Mouse (Mus musculus): ENCODE results near the gene Rfx4. TPM values are rescaled to one million over a fixed set of nuclear protein-coding genes. Genes with fewer than 3 reads are reported as not detected.

Rfx4 gene
- polyA plus RNA-seq, 1 experiment from 2014 or later: not detected

GRCm38 (mm10) chr10:84945692-84946091 lies 189.8 kb downstream of the Rfx4 start:
- no peak for DNase-seq (ENCODE audit: low spot score)
- H3K9me3 ChIP-seq (ENCODE audit: low read length): no peaks in the 10 kb centered on the region
- H3K36me3 ChIP-seq (ENCODE audit: insufficient read depth, low read length): peaks cover 10% of the 10 kb centered on the region; the same call in 1 of the 2 replicates
- H3K9ac ChIP-seq (replicated peaks; ENCODE audit: low read depth): no peak overlapping the region
- no peak overlapping the region for H3K4me2 ChIP-seq (replicated peaks; ENCODE audit: low read depth, low read length)
- TF ChIP-seq CTCF (IDR thresholded peaks at IDR 0.05): peak; percentile 52
- no peak for TF ChIP-seq EP300 (IDR thresholded peaks at IDR 0.05)
- 96% methylated on average over 3 of the region's 3 CpGs for WGBS
- no peak overlapping the region for H3K4me3 ChIP-seq (ENCODE audit: low read depth, low read length)
- H3K27ac ChIP-seq (ENCODE audit: low read length): no peak overlapping the region
- no peak for ATAC-seq
- no peaks in the 10 kb centered on the region for H3K27me3 ChIP-seq (replicated peaks; ENCODE audit: insufficient read depth, low read length)
- H3K4me1 ChIP-seq (ENCODE audit: insufficient read depth, low read depth, low read length): peaks cover 9% of the 10 kb centered on the region; the same call in 1 of the 2 replicates

GRCm38 (mm10) chr10:84948970-84949683 lies 193.3 kb downstream of the Rfx4 start:
- Histone ChIP-seq H3K4me2 (replicated peaks; ENCODE audit: low read depth, low read length) (no peak overlapping the region), H3K27me3 (replicated peaks; ENCODE audit: insufficient read depth, low read length) (no peaks in the 10 kb centered on the region), H3K9me3 (ENCODE audit: low read length) (no peaks in the 10 kb centered on the region), H3K27ac (ENCODE audit: low read length) (no peak overlapping the region), H3K36me3 (ENCODE audit: insufficient read depth, low read length) (peaks cover 10% of the 10 kb centered on the region; the same call in 1 of the 2 replicates), H3K4me1 (ENCODE audit: insufficient read depth, low read depth, low read length) (peaks cover 9% of the 10 kb centered on the region; the same call in 1 of the 2 replicates), H3K4me3 (ENCODE audit: low read depth, low read length) (no peak overlapping the region), H3K9ac (replicated peaks; ENCODE audit: low read depth) (no peak overlapping the region)
- 24% methylated on average over 8 of the region's 8 CpGs for WGBS
- TF ChIP-seq EP300 (IDR thresholded peaks at IDR 0.05) (no peak), CTCF (IDR thresholded peaks at IDR 0.05) (no peak)
- ATAC-seq (no peak), DNase-seq (ENCODE audit: low spot score) (peak; percentile 21)

GRCm38 (mm10) chr10:84949684-84950010 lies 193.8 kb downstream of the Rfx4 start:
- no peak overlapping the region for H3K27ac ChIP-seq (ENCODE audit: low read length)
- DNase-seq (ENCODE audit: low spot score) (peak; percentile 74), ATAC-seq (peak; percentile 84)
- H3K27me3 ChIP-seq (replicated peaks; ENCODE audit: insufficient read depth, low read length): no peaks in the 10 kb centered on the region
- peaks cover 10% of the 10 kb centered on the region; the same call in 1 of the 2 replicates for H3K36me3 ChIP-seq (ENCODE audit: insufficient read depth, low read length)
- no peak overlapping the region for H3K4me2 ChIP-seq (replicated peaks; ENCODE audit: low read depth, low read length)
- no peak overlapping the region for H3K4me3 ChIP-seq (ENCODE audit: low read depth, low read length)
- no peak overlapping the region for H3K9ac ChIP-seq (replicated peaks; ENCODE audit: low read depth)
- no peaks in the 10 kb centered on the region for H3K9me3 ChIP-seq (ENCODE audit: low read length)
- H3K4me1 ChIP-seq (ENCODE audit: insufficient read depth, low read depth, low read length): peaks cover 9% of the 10 kb centered on the region; the same call in 1 of the 2 replicates
- 37% methylated on average over 3 of the region's 3 CpGs for WGBS
- TF ChIP-seq EP300 (IDR thresholded peaks at IDR 0.05) (peak; percentile 73), CTCF (IDR thresholded peaks at IDR 0.05) (no peak)

- no peak for ATAC-seq
- WGBS: 68% methylated on average over 4 of the region's 4 CpGs
- TF ChIP-seq CTCF (IDR thresholded peaks at IDR 0.05) (no peak), EP300 (IDR thresholded peaks at IDR 0.05) (no peak)
- H3K36me3 ChIP-seq (ENCODE audit: insufficient read depth, low read length): peaks cover 10% of the 10 kb centered on the region; the same call in 1 of the 2 replicates
- no peaks in the 10 kb centered on the region for H3K9me3 ChIP-seq (ENCODE audit: low read length)
- no peak overlapping the region for H3K27ac ChIP-seq (ENCODE audit: low read length)
- peaks cover 9% of the 10 kb centered on the region; the same call in 1 of the 2 replicates for H3K4me1 ChIP-seq (ENCODE audit: insufficient read depth, low read depth, low read length)
- no peak overlapping the region for H3K4me3 ChIP-seq (ENCODE audit: low read depth, low read length)
- no peak overlapping the region for H3K9ac ChIP-seq (replicated peaks; ENCODE audit: low read depth)
- H3K4me2 ChIP-seq (replicated peaks; ENCODE audit: low read depth, low read length): no peak overlapping the region
- no peak for DNase-seq (ENCODE audit: low spot score)
- H3K27me3 ChIP-seq (replicated peaks; ENCODE audit: insufficient read depth, low read length): no peaks in the 10 kb centered on the region
Observed at GRCm38 (mm10) chr10:84950384-84950783, 194.5 kb downstream of the Rfx4 start.

- 93% methylated on average over 10 of the region's 10 CpGs for WGBS
- H3K9ac ChIP-seq (replicated peaks; ENCODE audit: low read depth): no peak overlapping the region
- no peaks in the 10 kb centered on the region for H3K9me3 ChIP-seq (ENCODE audit: low read length)
- no peak overlapping the region for H3K4me2 ChIP-seq (replicated peaks; ENCODE audit: low read depth, low read length)
- no peaks in the 10 kb centered on the region for H3K27me3 ChIP-seq (replicated peaks; ENCODE audit: insufficient read depth, low read length)
- no peak for ATAC-seq
- DNase-seq (ENCODE audit: low spot score): no peak
- TF ChIP-seq CTCF (IDR thresholded peaks at IDR 0.05): no peak
- TF ChIP-seq EP300 (IDR thresholded peaks at IDR 0.05): no peak
- no peak overlapping the region for H3K4me3 ChIP-seq (ENCODE audit: low read depth, low read length)
- H3K36me3 ChIP-seq (ENCODE audit: insufficient read depth, low read length): no peaks in the 10 kb centered on the region
- peaks cover 9% of the 10 kb centered on the region; the same call in 1 of the 2 replicates for H3K4me1 ChIP-seq (ENCODE audit: insufficient read depth, low read depth, low read length)
- no peak overlapping the region for H3K27ac ChIP-seq (ENCODE audit: low read length)
Observed at GRCm38 (mm10) chr10:84954236-84954635, 198.4 kb downstream of the Rfx4 start.

Other genes starting within 250 kb of the Rfx4 start
- 49.2 and 58.8 TPM in 2 replicates for gene Ckap4, start 222.0 kb upstream of the Rfx4 start, polyA plus RNA-seq (2015; fragmentation: Nextera tagmentation; extraction: Ambion mirVana)
- 73.8 and 73.9 TPM in 2 replicates for gene Tcp11l2, start 179.4 kb upstream of the Rfx4 start, polyA plus RNA-seq (2015; fragmentation: Nextera tagmentation; extraction: Ambion mirVana)
- gene Polr3b, start 133.8 kb upstream of the Rfx4 start, polyA plus RNA-seq (2015; fragmentation: Nextera tagmentation; extraction: Ambion mirVana): 6.2 and 7.8 TPM in 2 replicates
- 9.6 and 12.7 TPM in 2 replicates for gene Ric8b, start 161.6 kb downstream of the Rfx4 start, polyA plus RNA-seq (2015; fragmentation: Nextera tagmentation; extraction: Ambion mirVana)